8 mouse cellular contexts compared by ENCODE assay signal in genomic region chr5:24684578-24685365, GRCm38 (mm10). TPM values are rescaled to one million over a fixed set of nuclear protein-coding genes. Genes with fewer than 3 reads are reported as not detected.
DNase-seq lines count a peak whose midpoint lies in the region; ATAC-seq lines count a peak whose summit lies in the region.

No protein-coding gene starts in this region.

- peaks cover 5% of the 10 kb centered on the region for H3K36me3 ChIP-seq in kidney, embryonic 14.5 days (ENCODE audit: control insufficient read depth, insufficient read depth, low read length)
- H3K36me3 ChIP-seq in limb, embryonic 13.5 days = peaks cover 6% of the 10 kb centered on the region
- H3K36me3 ChIP-seq in midbrain, embryonic 13.5 days = peaks cover 6% of the 10 kb centered on the region
- H3K36me3 ChIP-seq in splenic B cell, adult 2 months (ENCODE audit: control insufficient read depth, insufficient read depth, low read length, poor library complexity, severe bottlenecking) = peaks cover 2% of the 10 kb centered on the region; the same call in 1 of the 2 replicates

- H3K4me3 ChIP-seq in kidney, embryonic 14.5 days (ENCODE audit: low read length) = peak overlapping the region; percentile 93
- H3K4me3 ChIP-seq in limb, embryonic 13.5 days = peak overlapping the region; percentile 92
- peak overlapping the region; percentile 92 for H3K4me3 ChIP-seq in midbrain, embryonic 13.5 days (replicated peaks)

- 32% methylated on average over 16 of the region's 16 CpGs for WGBS in kidney, embryonic 14.5 days
- WGBS in limb, embryonic 13.5 days = 28% methylated on average over 16 of the region's 16 CpGs
- 30% methylated on average over 16 of the region's 16 CpGs for WGBS in midbrain, embryonic 13.5 days

- peaks cover 8% of the 10 kb centered on the region; the same call in 1 of the 2 replicates for H3K4me1 ChIP-seq in kidney, embryonic 14.5 days (ENCODE audit: control insufficient read depth, insufficient read depth, low read length)
- H3K4me1 ChIP-seq in limb, embryonic 13.5 days = peaks cover 13% of the 10 kb centered on the region
- H3K4me1 ChIP-seq in midbrain, embryonic 13.5 days (replicated peaks) = peaks cover 22% of the 10 kb centered on the region

- H3K27me3 ChIP-seq in kidney, embryonic 14.5 days (ENCODE audit: control insufficient read depth, insufficient read depth, low read length) = no peaks in the 10 kb centered on the region
- no peaks in the 10 kb centered on the region for H3K27me3 ChIP-seq in limb, embryonic 13.5 days
- H3K27me3 ChIP-seq in midbrain, embryonic 13.5 days = no peaks in the 10 kb centered on the region
- H3K27me3 ChIP-seq in splenic B cell, adult 2 months (ENCODE audit: control insufficient read depth, insufficient read depth, low read length, poor library complexity, severe bottlenecking) = no peaks in the 10 kb centered on the region

- H3K9me3 ChIP-seq in kidney, embryonic 14.5 days (ENCODE audit: control insufficient read depth, low read length) = no peaks in the 10 kb centered on the region
- no peaks in the 10 kb centered on the region; the same call in 1 of the 2 replicates for H3K9me3 ChIP-seq in limb, embryonic 13.5 days
- no peaks in the 10 kb centered on the region for H3K9me3 ChIP-seq in midbrain, embryonic 13.5 days

- peak; percentile 4; the same call in 1 of the 2 replicates for ATAC-seq in granulocyte monocyte progenitor cell, adult 5-6 weeks (replicated peaks; ENCODE audit: poor library complexity, severe bottlenecking)
- ATAC-seq in kidney, embryonic 14.5 days (ENCODE audit: low FRiP score, low TSS enrichment) = peak; percentile 51
- peak; percentile 38 for ATAC-seq in limb, embryonic 13.5 days (ENCODE audit: low FRiP score, low read depth)
- peak; percentile 62 for ATAC-seq in midbrain, embryonic 13.5 days

- peak overlapping the region; percentile 65; the same call in 1 of the 2 replicates for H3K9ac ChIP-seq in kidney, embryonic 14.5 days (ENCODE audit: low read depth, low read length)
- H3K9ac ChIP-seq in limb, embryonic 13.5 days = peak overlapping the region; percentile 62
- H3K9ac ChIP-seq in midbrain, embryonic 13.5 days (replicated peaks) = peak overlapping the region; percentile 69

- H3K4me2 ChIP-seq in kidney, embryonic 14.5 days (replicated peaks; ENCODE audit: low read depth, low read length) = peak overlapping the region; percentile 64
- peak overlapping the region; percentile 69 for H3K4me2 ChIP-seq in limb, embryonic 13.5 days (replicated peaks)
- peak overlapping the region; percentile 61 for H3K4me2 ChIP-seq in midbrain, embryonic 13.5 days (replicated peaks)

- H3K27ac ChIP-seq in kidney, embryonic 14.5 days (ENCODE audit: low read depth, low read length) = peak overlapping the region; percentile 98
- peak overlapping the region; percentile 94 for H3K27ac ChIP-seq in limb, embryonic 13.5 days
- H3K27ac ChIP-seq in midbrain, embryonic 13.5 days = peak overlapping the region; percentile 89

- DNase-seq in thymus, adult 18-20 months = peak; percentile 12 to 45
- no peak for DNase-seq in thymus, postnatal 0 days (ENCODE audit: low spot score)
- DNase-seq in embryo, embryonic 10.5 days (ENCODE audit: low spot score) = peak; percentile 50
- DNase-seq in splenic B cell, adult 2 months (ENCODE audit: low read depth, low spot score) = peak; percentile 22

RNA-seq across cellular contexts. Expression of gene Nub1, which starts 0.6 kb away (rescaled TPM):
- polyA plus RNA-seq in thymus, postnatal 0 days (2015; fragmentation: Nextera tagmentation; extraction: Ambion mirVana) = 43.4 and 46.3 TPM in 2 replicates
- 28.2 and 30.4 TPM in 2 replicates for total RNA-seq in granulocyte monocyte progenitor cell, adult 5-6 weeks (2014; fragmentation: Nextera tagmentation)
- total RNA-seq in granulocyte monocyte progenitor cell, adult 5-6 weeks (2017) = 33.1 and 37.6 TPM in 2 replicates
- polyA plus RNA-seq in kidney, embryonic 14.5 days (2014; fragmentation: Nextera tagmentation; extraction: Ambion mirVana) = 33.9 and 45.0 TPM in 2 replicates
- 30.8 and 34.3 TPM in 2 replicates for polyA plus RNA-seq in limb, embryonic 13.5 days (2015; fragmentation: Nextera tagmentation; extraction: Ambion mirVana)
- 41.2 and 42.8 TPM in 2 replicates for polyA plus RNA-seq in midbrain, embryonic 13.5 days (2015; fragmentation: Nextera tagmentation; extraction: Ambion mirVana)

RNA-seq across cellular contexts. Expression of gene Wdr86, which starts 45.8 kb away (rescaled TPM):
- 2.0 and 2.4 TPM in 2 replicates for polyA plus RNA-seq in thymus, postnatal 0 days (2015; fragmentation: Nextera tagmentation; extraction: Ambion mirVana)
- total RNA-seq in granulocyte monocyte progenitor cell, adult 5-6 weeks (2014; fragmentation: Nextera tagmentation) = 1.5 and 2.2 TPM in 2 replicates
- not detected in 2 replicates for total RNA-seq in granulocyte monocyte progenitor cell, adult 5-6 weeks (2017)
- 36.1 and 37.0 TPM in 2 replicates for polyA plus RNA-seq in kidney, embryonic 14.5 days (2014; fragmentation: Nextera tagmentation; extraction: Ambion mirVana)
- 38.3 and 39.6 TPM in 2 replicates for polyA plus RNA-seq in limb, embryonic 13.5 days (2015; fragmentation: Nextera tagmentation; extraction: Ambion mirVana)
- 3.8 and 4.9 TPM in 2 replicates for polyA plus RNA-seq in midbrain, embryonic 13.5 days (2015; fragmentation: Nextera tagmentation; extraction: Ambion mirVana)

Comparison
In these comparisons a context has a peak if more than half of its experiments do, and no peak if none do; other contexts are left out.
1. ATAC-seq: peak in every context shown above with its lines; median percentile 62 in midbrain, embryonic 13.5 days; 51 in kidney, embryonic 14.5 days; 38 in limb, embryonic 13.5 days; 4 in granulocyte monocyte progenitor cell, adult 5-6 weeks.